Mouse (Mus musculus): ENCODE data around the gene Prkar1a. TPM values are rescaled to one million over a fixed set of nuclear protein-coding genes. Genes with fewer than 3 reads are reported as not detected.
"Not testable (repeated sequence)": the region's sequence is repeated elsewhere in the genome, so short reads cannot be mapped to it uniquely, and the experiment has no call there.

Prkar1a gene
- polyA plus RNA-seq, 1 experiment: 164 TPM

DNA sequence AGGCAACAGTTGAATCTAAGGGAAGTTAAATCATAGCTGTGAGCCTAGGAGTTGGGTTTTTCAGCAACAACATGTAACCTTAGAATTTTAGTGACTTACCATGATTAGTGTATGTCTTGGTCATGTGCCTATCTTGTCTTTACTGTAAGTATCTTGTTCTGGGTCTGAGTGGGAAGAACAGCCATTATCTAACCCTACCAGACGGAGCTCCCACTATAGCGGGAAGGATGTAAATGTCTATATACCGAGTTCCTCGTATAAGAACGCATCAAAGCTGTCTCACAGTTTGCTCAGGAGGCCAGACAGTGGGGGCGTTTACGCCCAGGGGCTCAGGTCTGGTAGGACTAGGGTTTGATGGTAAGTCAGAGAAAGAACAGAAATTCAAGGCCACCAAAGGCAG lies 7.0 kb downstream of the Prkar1a start:
- Histone ChIP-seq H3K4me1 (ENCODE audit: control insufficient read depth, insufficient read depth, low read length) (peaks cover 20% of the 10 kb centered on the region), H3K27ac (ENCODE audit: insufficient read depth, low read depth, low read length) (no peak overlapping the region), H3K4me3 (ENCODE audit: insufficient read depth, low read length) (no peak overlapping the region)
- TF ChIP-seq POLR2A (IDR thresholded peaks at IDR 0.05; ENCODE audit: borderline replicate concordance, low read depth, low read length) (no peak), CTCF (IDR thresholded peaks at IDR 0.05; ENCODE audit: low read depth, low read length) (no peak)

DNA sequence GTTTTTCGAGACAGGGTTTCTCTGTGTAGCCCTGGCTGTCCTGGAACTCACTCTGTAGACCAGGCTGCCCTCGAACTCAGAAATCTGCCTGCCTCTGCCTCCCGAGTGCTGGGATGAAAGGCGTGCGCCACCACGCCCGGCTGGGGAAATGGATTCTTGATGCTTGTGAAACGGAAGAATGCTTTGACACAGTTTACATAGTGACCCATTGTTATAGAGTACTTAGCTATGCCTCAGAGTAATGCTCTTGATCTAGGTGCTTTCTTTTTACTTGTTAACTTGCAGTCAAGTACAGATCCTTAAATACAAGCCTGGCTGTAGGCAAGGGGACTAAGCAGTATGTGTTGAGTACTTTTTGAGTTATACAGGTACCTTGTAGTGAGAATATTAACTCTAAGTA lies 11.3 kb downstream of the Prkar1a start:
- not testable (repeated sequence) for H3K4me3 ChIP-seq (ENCODE audit: insufficient read depth, low read length); H3K27ac ChIP-seq (ENCODE audit: insufficient read depth, low read depth, low read length); H3K4me1 ChIP-seq (ENCODE audit: control insufficient read depth, insufficient read depth, low read length)

DNA sequence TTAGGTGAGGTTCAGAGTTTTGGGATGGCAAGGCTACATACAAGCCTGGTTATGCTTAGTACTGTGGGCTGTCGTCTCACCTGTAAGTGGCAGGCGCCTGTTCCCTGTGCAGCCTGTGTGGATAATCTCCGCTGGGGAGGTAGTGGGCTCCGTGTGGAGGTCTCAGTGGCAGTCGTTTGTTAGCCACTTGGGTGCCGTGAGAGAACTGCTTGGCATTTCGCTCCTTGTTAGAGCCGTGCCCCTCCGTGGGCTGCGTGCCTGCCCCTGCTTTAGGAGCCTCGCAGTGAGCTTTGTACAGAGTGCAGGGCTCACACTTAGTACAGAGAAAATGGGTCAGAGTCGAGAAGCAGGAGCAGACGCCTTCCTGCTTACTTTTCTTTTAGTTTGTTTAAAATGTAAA lies 15.1 kb downstream of the Prkar1a start:
- TF ChIP-seq CTCF (IDR thresholded peaks at IDR 0.05; ENCODE audit: low read depth, low read length): no peak
- no peak for TF ChIP-seq POLR2A (IDR thresholded peaks at IDR 0.05; ENCODE audit: borderline replicate concordance, low read depth, low read length)
- H3K4me1 ChIP-seq (ENCODE audit: control insufficient read depth, insufficient read depth, low read length): no peaks in the 10 kb centered on the region

DNA sequence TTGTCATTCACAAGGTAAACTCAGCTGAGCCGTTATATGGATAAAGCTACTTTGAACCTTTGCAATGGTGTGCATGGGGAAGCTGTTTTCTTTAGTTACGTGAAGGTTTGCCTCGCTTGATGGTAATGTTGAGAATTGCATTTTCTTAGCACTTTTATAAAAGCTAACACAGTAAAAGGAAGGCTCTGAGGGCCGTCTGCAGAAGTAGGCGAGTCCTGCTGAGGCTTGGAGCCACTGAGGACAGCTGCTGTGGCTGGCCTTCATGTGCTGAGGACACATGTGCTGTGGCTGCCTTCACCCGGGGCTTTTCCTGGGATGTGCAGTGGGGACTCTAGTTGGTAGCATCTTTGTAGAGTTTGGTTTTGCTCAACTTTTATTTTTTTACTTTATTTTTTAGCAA lies 16.2 kb downstream of the Prkar1a start:
- H3K4me3 ChIP-seq (ENCODE audit: insufficient read depth, low read length): no peak overlapping the region
- H3K27ac ChIP-seq (ENCODE audit: insufficient read depth, low read depth, low read length): no peak overlapping the region
- TF ChIP-seq POLR2A (IDR thresholded peaks at IDR 0.05; ENCODE audit: borderline replicate concordance, low read depth, low read length): no peak
- TF ChIP-seq CTCF (IDR thresholded peaks at IDR 0.05; ENCODE audit: low read depth, low read length): no peak
- no peaks in the 10 kb centered on the region for H3K4me1 ChIP-seq (ENCODE audit: control insufficient read depth, insufficient read depth, low read length)

More for the DNA sequence above, 15.1 kb downstream of the Prkar1a start:
- Histone ChIP-seq H3K4me3 (ENCODE audit: insufficient read depth, low read length) (no peak overlapping the region), H3K27ac (ENCODE audit: insufficient read depth, low read depth, low read length) (no peak overlapping the region)

DNA sequence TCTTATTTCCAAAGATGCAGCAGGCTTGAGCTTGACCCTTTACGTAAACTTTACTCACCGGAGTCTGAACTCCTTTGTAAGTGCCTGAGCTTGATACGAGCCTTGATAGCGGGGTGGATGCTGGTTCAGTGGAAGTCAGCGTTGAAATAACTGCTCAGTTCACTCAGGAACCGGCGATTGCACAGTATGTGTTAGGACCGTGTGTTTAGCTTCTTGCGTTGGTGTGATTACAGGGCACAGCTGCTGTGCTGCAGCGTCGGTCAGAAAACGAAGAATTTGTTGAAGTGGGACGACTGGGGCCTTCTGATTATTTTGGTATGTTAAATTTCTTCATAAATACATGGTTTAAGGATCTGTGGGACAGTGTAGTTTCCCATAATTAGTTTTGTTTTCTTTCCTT lies 17.2 kb downstream of the Prkar1a start:
- TF ChIP-seq CTCF (IDR thresholded peaks at IDR 0.05; ENCODE audit: low read depth, low read length) (no peak), POLR2A (IDR thresholded peaks at IDR 0.05; ENCODE audit: borderline replicate concordance, low read depth, low read length) (no peak)

DNA sequence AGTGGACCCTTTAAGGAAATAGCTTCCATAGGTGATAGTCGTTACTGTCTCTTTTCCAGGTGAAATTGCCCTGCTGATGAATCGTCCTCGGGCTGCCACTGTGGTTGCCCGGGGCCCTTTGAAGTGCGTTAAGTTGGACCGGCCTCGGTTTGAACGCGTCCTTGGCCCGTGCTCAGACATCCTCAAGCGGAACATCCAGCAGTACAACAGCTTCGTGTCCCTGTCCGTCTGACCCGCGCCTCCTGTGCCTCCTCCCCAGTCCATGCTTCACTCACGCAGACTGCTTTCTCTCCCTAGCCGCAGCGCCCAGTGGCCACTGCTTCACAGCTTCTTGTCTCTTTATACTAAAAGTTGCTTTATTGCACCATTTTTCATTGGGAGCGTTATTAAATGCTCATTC lies 18.2 kb downstream of the Prkar1a start:
- peaks cover 18% of the 10 kb centered on the region for H3K4me1 ChIP-seq (ENCODE audit: control insufficient read depth, insufficient read depth, low read length)
- TF ChIP-seq CTCF (IDR thresholded peaks at IDR 0.05; ENCODE audit: low read depth, low read length) (no peak), POLR2A (IDR thresholded peaks at IDR 0.05; ENCODE audit: borderline replicate concordance, low read depth, low read length) (no peak)
- H3K27ac ChIP-seq (ENCODE audit: insufficient read depth, low read depth, low read length): no peak overlapping the region
- no peak overlapping the region for H3K4me3 ChIP-seq (ENCODE audit: insufficient read depth, low read length)

More for the DNA sequence above, 17.2 kb downstream of the Prkar1a start:
- Histone ChIP-seq H3K27ac (ENCODE audit: insufficient read depth, low read depth, low read length) (no peak overlapping the region), H3K4me1 (ENCODE audit: control insufficient read depth, insufficient read depth, low read length) (peaks cover 10% of the 10 kb centered on the region), H3K4me3 (ENCODE audit: insufficient read depth, low read length) (no peak overlapping the region)

DNA sequence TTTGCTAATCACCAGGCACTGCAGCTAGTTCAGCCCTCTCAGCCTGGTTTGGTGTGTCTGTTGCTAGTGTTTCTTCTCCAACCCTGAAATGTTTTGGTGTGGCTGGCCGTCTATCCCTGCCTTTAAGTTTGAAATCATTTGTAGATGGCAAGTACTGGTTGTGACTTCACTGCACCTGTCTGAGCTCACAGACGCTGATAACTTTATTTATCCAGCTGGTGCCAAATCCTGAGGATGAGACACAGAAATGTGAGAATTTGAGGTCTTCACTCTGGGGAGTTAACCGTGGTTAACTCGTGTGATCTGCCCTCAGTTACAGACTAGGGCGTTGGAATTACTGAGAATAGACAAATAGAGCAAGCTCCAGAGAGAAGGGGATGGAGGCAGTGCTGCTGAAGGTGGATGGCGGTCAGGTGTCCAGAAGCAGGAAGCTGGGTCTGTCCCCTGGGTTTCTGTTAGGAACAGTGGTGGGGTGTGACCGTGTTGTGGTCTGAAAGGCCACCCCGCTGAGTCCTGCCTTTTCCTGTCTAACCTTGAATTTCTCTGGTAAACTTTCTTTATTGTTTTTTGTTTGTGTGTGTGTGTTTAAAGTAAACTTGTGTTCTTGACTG lies 19.0 kb downstream of the Prkar1a start:
- peaks cover 20% of the 10 kb centered on the region for H3K4me1 ChIP-seq (ENCODE audit: control insufficient read depth, insufficient read depth, low read length)
- H3K4me3 ChIP-seq (ENCODE audit: insufficient read depth, low read length): no peak overlapping the region
- H3K27ac ChIP-seq (ENCODE audit: insufficient read depth, low read depth, low read length): no peak overlapping the region
- no peak for TF ChIP-seq POLR2A (IDR thresholded peaks at IDR 0.05; ENCODE audit: borderline replicate concordance, low read depth, low read length)
- TF ChIP-seq CTCF (IDR thresholded peaks at IDR 0.05; ENCODE audit: low read depth, low read length): no peak

DNA sequence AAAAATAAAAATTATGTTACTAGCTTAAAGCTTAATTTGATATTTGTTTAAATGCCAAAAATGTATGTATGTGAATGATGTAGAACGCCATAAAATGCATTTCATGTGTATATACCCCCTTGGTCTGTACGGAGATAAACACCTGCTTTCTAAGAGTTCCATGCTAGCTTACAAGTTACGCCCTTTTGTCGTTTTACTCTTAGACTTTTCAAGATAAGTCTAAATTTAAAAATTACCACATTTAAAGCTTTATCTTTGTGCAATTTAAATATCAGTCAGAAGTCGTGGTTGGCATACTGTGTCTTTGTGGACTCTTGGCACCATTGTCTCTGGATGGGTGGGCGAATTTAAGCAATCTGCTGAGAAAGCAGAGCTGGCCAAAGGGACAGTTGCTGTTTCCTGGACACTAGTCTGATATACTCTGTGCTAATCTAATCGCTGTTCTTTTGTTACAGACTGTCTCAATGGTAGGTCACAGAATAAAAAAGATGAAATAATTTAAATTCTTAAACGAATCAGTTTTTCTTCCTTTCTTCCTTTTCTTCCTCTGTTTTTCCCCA lies 20.0 kb downstream of the Prkar1a start:
- peaks cover 20% of the 10 kb centered on the region for H3K4me1 ChIP-seq (ENCODE audit: control insufficient read depth, insufficient read depth, low read length)
- no peak overlapping the region for H3K4me3 ChIP-seq (ENCODE audit: insufficient read depth, low read length)
- H3K27ac ChIP-seq (ENCODE audit: insufficient read depth, low read depth, low read length): no peak overlapping the region
- no peak for TF ChIP-seq CTCF (IDR thresholded peaks at IDR 0.05; ENCODE audit: low read depth, low read length)
- TF ChIP-seq POLR2A (IDR thresholded peaks at IDR 0.05; ENCODE audit: borderline replicate concordance, low read depth, low read length): no peak

DNA sequence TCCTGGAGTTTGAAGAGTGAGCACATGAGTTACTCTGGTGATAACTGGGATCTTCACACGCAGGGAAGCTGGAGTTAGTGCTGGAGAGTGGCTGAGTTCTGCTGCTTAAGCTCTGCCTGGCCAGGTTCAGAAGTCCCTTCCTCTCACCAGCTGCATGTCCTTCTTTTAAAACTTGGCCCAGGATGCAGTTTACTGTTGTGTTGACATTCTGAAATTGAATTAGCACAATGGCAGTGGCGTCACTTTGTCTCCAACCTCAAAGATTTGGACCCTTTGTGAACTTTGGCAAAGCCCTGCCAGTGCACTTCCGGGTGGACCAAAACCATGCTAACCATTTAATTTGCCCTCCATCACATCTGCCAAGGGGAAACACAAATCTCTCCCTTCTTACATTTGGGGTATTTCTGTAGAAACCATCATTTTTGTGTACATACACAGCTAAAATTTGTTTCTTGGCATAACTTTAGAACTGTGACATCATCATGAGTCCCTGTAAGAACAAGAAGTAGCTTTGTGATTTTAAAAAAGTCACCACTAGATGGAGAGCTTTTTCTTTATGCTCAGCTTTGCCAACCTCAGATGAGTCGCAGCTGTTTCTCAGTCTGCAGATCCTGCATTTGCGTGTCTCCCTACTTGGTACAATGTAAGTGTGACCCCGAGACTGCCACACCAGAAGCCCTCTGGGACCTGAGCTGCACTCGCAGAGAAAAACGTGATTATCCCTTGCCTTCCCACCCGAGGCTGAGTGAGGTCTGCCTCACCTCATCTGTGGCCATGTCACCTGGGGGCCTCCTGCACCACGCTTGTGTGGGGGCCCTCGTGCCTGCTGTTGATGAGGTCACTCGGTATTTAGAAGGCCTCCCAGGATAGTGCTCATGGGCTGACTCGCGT lies 21.1 kb downstream of the Prkar1a start:
- no peak for TF ChIP-seq POLR2A (IDR thresholded peaks at IDR 0.05; ENCODE audit: borderline replicate concordance, low read depth, low read length)
- no peak for TF ChIP-seq CTCF (IDR thresholded peaks at IDR 0.05; ENCODE audit: low read depth, low read length)
- Histone ChIP-seq H3K27ac (ENCODE audit: insufficient read depth, low read depth, low read length) (peak overlapping the region; percentile 76), H3K4me3 (ENCODE audit: insufficient read depth, low read length) (no peak overlapping the region), H3K4me1 (ENCODE audit: control insufficient read depth, insufficient read depth, low read length) (peaks cover 20% of the 10 kb centered on the region)
